Mouse (Mus musculus) myocyte (in vitro differentiated cells): Measurements from ENCODE around the gene Sh3kbp1. TPM values are rescaled to one million over a fixed set of nuclear protein-coding genes. Genes with fewer than 3 reads are reported as not detected.

Source experiments
- H3K27me3 ChIP-seq: one replicate; pipeline ENCODE4 v1.6.1; 2011; ENCODE audit not compliant: control insufficient read depth, insufficient read depth, insufficient read length
- H3K36me3 ChIP-seq: one replicate; pipeline ENCODE4 v1.6.1; 2011; ENCODE audit not compliant: control insufficient read depth, insufficient read depth
- H3K4me2 ChIP-seq: one replicate; pipeline ENCODE4 v1.6.1; 2011; ENCODE audit warnings: low read depth, control low read depth
- H3K4me3 ChIP-seq: one replicate; pipeline ENCODE4 v1.5.1; 2011; ENCODE audit warnings: mild to moderate bottlenecking, control low read depth, moderate library complexity
- H3K79me2 ChIP-seq: one replicate; pipeline ENCODE4 v1.6.1; 2011; ENCODE audit not compliant: control insufficient read depth, insufficient read depth
- H3ac ChIP-seq: one replicate; pipeline ENCODE4 v1.6.1; 2011; ENCODE audit not compliant: control insufficient read depth, insufficient read length
- CEBPB ChIP-seq: IDR thresholded peaks from 2 replicates; pipeline ENCODE4 v1.6.1; 2011; ENCODE audit warnings: mild to moderate bottlenecking, moderate library complexity; ENCODE audit not compliant: poor library complexity, insufficient read depth, severe bottlenecking
- E2F4 ChIP-seq: IDR thresholded peaks from one replicate; pipeline ENCODE4 v1.6.1; 2011; ENCODE audit warnings: mild to moderate bottlenecking, control low read depth, moderate library complexity; ENCODE audit not compliant: insufficient read depth
- MAX ChIP-seq: IDR thresholded peaks from one replicate; pipeline ENCODE4 v1.6.1; 2011; ENCODE audit warnings: low read depth, mild to moderate bottlenecking, control low read depth
- MYOD1 ChIP-seq, 3 experiments: IDR thresholded peaks; one replicate each; pipeline ENCODE4 v1.6.1; 2011; ENCODE audit warnings: control low read depth in 2 of 3, low read depth in 2 of 3, mild to moderate bottlenecking in 2 of 3, moderate library complexity in 1 of 3; ENCODE audit not compliant: insufficient read length in 2 of 3, control insufficient read depth in 1 of 3
- MYOG ChIP-seq, 3 experiments: IDR thresholded peaks; one replicate each; pipeline ENCODE4 v1.6.1; 2011; ENCODE audit warnings: control low read depth in 2 of 3, low read depth in 2 of 3, mild to moderate bottlenecking in 2 of 3; ENCODE audit not compliant: insufficient read length in 2 of 3, control insufficient read depth in 1 of 3, insufficient read depth in 1 of 3
- POLR2A ChIP-seq: IDR thresholded peaks from one replicate; pipeline ENCODE4 v1.6.1; 2011; ENCODE audit warnings: low read depth, mild to moderate bottlenecking, control low read depth, moderate library complexity; ENCODE audit not compliant: insufficient read length
- POLR2AphosphoS2 ChIP-seq: IDR thresholded peaks from one replicate; pipeline ENCODE4 v1.6.1; 2011; ENCODE audit warnings: low read depth, control low read depth; ENCODE audit not compliant: insufficient read length
- REST ChIP-seq: IDR thresholded peaks from one replicate; pipeline ENCODE4 v1.6.1; 2011; ENCODE audit warnings: mild to moderate bottlenecking, control low read depth, moderate library complexity; ENCODE audit not compliant: insufficient read depth, insufficient read length
- SRF ChIP-seq: IDR thresholded peaks from one replicate; pipeline ENCODE4 v1.6.1; 2011; ENCODE audit warnings: low read depth; ENCODE audit not compliant: control insufficient read depth, insufficient read length
- TCF12 ChIP-seq: IDR thresholded peaks from one replicate; pipeline ENCODE4 v1.6.1; 2011; ENCODE audit warnings: mild to moderate bottlenecking, control low read depth; ENCODE audit not compliant: poor library complexity, insufficient read depth, severe bottlenecking
- TCF3 ChIP-seq: IDR thresholded peaks from one replicate; pipeline ENCODE4 v1.6.1; 2011; ENCODE audit warnings: low read depth, control low read depth; ENCODE audit not compliant: insufficient read length
- USF1 ChIP-seq: IDR thresholded peaks from one replicate; pipeline ENCODE4 v1.6.1; 2011; ENCODE audit warnings: low read depth, mild to moderate bottlenecking, control low read depth, moderate library complexity
- polyA plus RNA-seq: library from polyadenylated mRNA; unstranded; fragments of >200 nt; fragmentation: generic; extraction: Trizol; gene quantifications from one replicate; pipeline ENCODE4 v1.2.1, GENCODE M21; 2012; ENCODE audit warnings: missing spikeins

Gene Sh3kbp1
- polyA plus RNA-seq, 1 experiment, result 31.7 TPM

DNA sequence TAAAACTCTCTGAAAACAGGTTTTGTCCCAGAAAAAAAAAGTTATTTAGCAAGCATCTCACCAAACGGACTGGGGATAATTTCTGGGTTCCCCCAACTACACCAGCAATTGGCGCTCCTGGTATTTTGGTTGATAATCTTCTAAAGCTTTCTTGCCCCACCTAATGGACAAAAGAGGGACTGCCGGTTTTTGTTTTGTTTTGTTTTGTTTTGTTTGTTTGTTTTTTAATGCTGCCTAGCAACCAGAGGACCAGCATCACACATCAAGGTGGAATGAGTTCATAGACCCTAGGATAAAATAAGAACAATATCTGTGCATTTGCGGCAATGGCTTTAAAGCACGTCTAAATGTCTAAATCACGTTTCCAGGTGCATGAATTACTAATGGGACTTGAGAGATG is 20.1 kb upstream of the Sh3kbp1 start:
- no peak overlapping the region for H3ac ChIP-seq
- no peaks in the 10 kb centered on the region for H3K79me2 ChIP-seq
- no peaks in the 10 kb centered on the region for H3K36me3 ChIP-seq
- H3K27me3 ChIP-seq, result no peaks in the 10 kb centered on the region
- no peak overlapping the region for H3K4me2 ChIP-seq
- no peak for TF ChIP-seq MYOG (IDR thresholded peaks at IDR 0.05; ENCODE audit: control insufficient read depth in 1 of 3, insufficient read depth in 1 of 3, insufficient read length in 2 of 3, low read depth in 2 of 3)
- TF ChIP-seq E2F4, result no peak
- no peak for TF ChIP-seq TCF3
- TF ChIP-seq MAX, result no peak
- no peak for TF ChIP-seq POLR2A
- H3K4me3 ChIP-seq, result no peak overlapping the region

DNA sequence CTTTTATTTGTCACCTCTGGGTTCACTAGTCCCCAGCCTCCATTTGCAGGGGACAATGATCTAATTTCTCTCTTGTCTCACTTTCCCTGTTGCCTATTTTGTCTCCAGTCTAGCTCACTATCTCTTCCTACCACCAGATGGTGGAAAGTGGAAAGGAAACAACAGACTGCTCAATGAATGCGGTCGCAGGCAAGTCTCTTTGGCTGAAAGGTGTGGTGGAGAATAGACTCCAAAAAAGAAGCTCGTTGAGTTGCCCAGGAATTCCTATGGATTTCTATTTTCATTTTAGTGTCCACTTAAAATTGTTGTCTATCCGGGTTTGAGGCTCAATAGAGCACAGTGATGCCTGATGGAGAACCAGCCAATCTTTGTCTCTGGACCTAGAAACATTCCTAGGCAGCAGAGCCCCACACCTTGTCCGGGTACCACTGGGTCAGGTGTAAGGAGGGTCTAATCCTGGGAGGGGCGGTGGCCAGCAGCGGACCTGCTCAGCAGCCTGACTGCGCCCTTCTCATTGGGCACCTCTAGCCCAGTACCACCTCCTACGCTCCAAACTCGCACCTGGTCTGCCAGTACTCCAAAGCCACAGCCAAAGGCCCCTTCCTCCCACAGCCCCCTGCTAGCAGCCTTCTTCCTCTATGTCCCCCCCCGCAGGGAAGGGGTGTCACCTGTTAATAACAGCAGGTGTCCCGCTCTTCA is 715 bp upstream of the Sh3kbp1 start:
- Histone ChIP-seq H3K4me3 (peak overlapping the region; percentile 45), H3K79me2 (peaks cover 37% of the 10 kb centered on the region), H3ac (no peak overlapping the region), H3K4me2 (peak overlapping the region; percentile 58), H3K27me3 (no peaks in the 10 kb centered on the region), H3K36me3 (no peaks in the 10 kb centered on the region)
- TF ChIP-seq USF1, result no peak
- no peak for TF ChIP-seq REST
- TF ChIP-seq MYOG (IDR thresholded peaks at IDR 0.05; ENCODE audit: control insufficient read depth in 1 of 3, insufficient read depth in 1 of 3, insufficient read length in 2 of 3, low read depth in 2 of 3), result no peak
- no peak for TF ChIP-seq SRF
- no peak for TF ChIP-seq MAX
- no peak for TF ChIP-seq POLR2AphosphoS2
- no peak for TF ChIP-seq TCF3

DNA sequence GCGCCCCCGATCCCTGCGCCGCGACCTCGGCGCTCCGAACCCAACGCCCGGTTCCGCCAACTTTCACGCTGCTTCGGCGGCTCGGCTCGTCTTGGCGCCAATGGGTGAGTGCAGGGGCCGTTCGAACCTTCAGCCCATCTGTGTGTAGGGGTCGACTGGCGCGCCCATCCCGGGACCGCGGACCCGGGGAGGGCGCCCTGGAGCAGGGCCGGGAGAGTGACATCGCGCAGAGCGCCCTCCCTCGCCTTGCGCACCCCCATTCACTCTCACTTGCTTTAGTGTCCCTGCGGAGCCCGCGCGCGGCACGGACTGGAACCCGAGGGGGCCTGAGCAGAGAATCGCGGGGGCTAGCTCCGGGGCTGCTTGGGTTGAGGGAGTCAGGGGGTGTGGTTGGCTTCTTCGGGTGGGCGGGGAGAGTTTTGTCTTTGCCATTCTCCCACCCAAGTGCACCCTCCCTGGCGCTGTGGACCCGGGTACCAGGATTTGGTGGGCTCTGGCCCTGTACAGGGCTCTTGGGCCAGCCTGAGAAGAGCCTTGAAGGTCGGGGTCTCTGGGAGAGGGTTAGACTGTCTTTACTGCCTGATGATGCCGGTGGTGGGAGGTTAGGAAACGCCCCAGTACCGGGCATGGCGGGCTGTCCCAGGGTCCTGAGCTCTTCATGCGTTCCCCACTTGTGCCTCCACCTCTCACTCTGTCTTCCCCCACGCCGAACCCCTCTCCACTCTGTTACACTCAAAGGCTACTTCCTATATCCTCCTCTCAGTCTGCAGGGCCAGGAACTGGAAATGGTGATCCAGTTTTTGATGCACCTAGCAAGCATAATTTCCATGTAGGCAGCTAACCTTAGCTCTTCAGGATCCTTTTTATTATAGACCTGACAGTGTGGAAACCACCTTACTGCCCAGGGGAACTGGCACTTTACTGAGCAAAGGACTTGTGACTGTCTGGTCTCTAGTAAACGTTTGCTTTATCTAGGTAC is 805 bp downstream of the Sh3kbp1 start:
- peak overlapping the region; percentile 14 for H3ac ChIP-seq
- TF ChIP-seq MYOG (IDR thresholded peaks at IDR 0.05; ENCODE audit: control insufficient read depth in 1 of 3, insufficient read depth in 1 of 3, insufficient read length in 2 of 3, low read depth in 2 of 3) (no peak), TCF12 (no peak), TCF3 (no peak), REST (no peak), POLR2A (no peak), CEBPB (no peak), E2F4 (no peak), MYOD1 (IDR thresholded peaks at IDR 0.05; ENCODE audit: control insufficient read depth in 1 of 3, insufficient read length in 2 of 3, low read depth in 2 of 3) (no peak), POLR2AphosphoS2 (no peak), SRF (no peak), USF1 (no peak), MAX (no peak)
- peak overlapping the region; percentile 79 for H3K4me2 ChIP-seq
- H3K4me3 ChIP-seq, result peak overlapping the region; percentile 45
- no peaks in the 10 kb centered on the region for H3K27me3 ChIP-seq
- H3K36me3 ChIP-seq, result no peaks in the 10 kb centered on the region
- peaks cover 41% of the 10 kb centered on the region for H3K79me2 ChIP-seq

DNA sequence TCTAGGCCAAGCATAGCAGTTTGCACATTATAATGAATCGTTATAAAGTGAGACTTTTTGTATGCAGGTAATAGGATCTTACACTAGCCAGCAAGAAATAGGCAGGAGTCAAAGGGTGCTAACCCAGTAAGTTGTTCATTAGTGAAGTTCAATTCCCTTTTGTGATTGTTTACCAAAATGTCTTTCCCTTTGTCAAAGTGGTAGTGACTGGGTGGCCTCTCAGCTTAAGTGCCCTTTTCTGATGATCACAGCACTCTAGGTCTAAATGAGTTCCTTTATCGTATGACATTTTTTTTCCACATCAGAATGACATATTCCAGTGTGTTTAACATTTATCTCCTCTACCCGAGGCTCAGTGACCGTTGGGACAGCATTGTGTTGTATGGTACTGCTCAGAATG is 1.6 kb downstream of the Sh3kbp1 start:
- H3K79me2 ChIP-seq, result peaks cover 41% of the 10 kb centered on the region
- peak overlapping the region; percentile 45 for H3K4me3 ChIP-seq
- TF ChIP-seq CEBPB (no peak), TCF12 (no peak), E2F4 (no peak), TCF3 (no peak), REST (no peak), MAX (no peak), USF1 (no peak), MYOG (IDR thresholded peaks at IDR 0.05; ENCODE audit: control insufficient read depth in 1 of 3, insufficient read depth in 1 of 3, insufficient read length in 2 of 3, low read depth in 2 of 3) (no peak), POLR2A (no peak), SRF (no peak), MYOD1 (IDR thresholded peaks at IDR 0.05; ENCODE audit: control insufficient read depth in 1 of 3, insufficient read length in 2 of 3, low read depth in 2 of 3) (no peak), POLR2AphosphoS2 (no peak)
- no peaks in the 10 kb centered on the region for H3K36me3 ChIP-seq
- peak overlapping the region; percentile 14 for H3ac ChIP-seq
- peak overlapping the region; percentile 79 for H3K4me2 ChIP-seq
- H3K27me3 ChIP-seq, result no peaks in the 10 kb centered on the region

DNA sequence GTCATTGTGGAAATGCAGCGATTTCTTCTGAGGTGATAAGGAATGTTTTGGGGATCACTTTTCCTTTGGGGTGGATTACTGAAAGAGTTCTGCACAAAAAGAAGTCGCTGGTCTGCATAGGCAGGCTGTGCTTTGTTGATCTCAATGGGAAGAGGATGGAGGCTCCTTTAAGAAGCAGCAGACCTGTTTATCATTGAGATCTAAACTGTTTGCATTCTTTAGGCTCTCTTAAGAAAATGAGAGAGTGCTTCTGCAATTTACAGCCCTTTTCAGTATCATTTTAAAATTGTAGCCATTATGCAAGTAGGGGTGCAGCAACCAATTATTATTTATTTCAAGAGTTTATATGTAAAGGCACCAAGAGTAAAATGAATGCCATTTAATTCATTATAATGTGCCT is 2.1 kb downstream of the Sh3kbp1 start:
- H3K36me3 ChIP-seq, result no peaks in the 10 kb centered on the region
- H3K27me3 ChIP-seq, result no peaks in the 10 kb centered on the region
- H3K4me2 ChIP-seq, result peak overlapping the region; percentile 79
- H3ac ChIP-seq, result no peak overlapping the region
- no peak overlapping the region for H3K4me3 ChIP-seq
- TF ChIP-seq E2F4, result no peak
- TF ChIP-seq CEBPB, result no peak
- no peak for TF ChIP-seq MYOG (IDR thresholded peaks at IDR 0.05; ENCODE audit: control insufficient read depth in 1 of 3, insufficient read depth in 1 of 3, insufficient read length in 2 of 3, low read depth in 2 of 3)
- no peak for TF ChIP-seq MYOD1 (IDR thresholded peaks at IDR 0.05; ENCODE audit: control insufficient read depth in 1 of 3, insufficient read length in 2 of 3, low read depth in 2 of 3)
- TF ChIP-seq REST, result no peak
- no peak for TF ChIP-seq TCF12
- no peak for TF ChIP-seq POLR2A
- TF ChIP-seq TCF3, result no peak
- TF ChIP-seq USF1, result no peak
- no peak for TF ChIP-seq POLR2AphosphoS2
- no peak for TF ChIP-seq SRF
- no peak for TF ChIP-seq MAX
- H3K79me2 ChIP-seq, result peaks cover 41% of the 10 kb centered on the region
